Mouse (Mus musculus) midbrain, embryonic 10.5 days (tissue): ENCODE data around the gene Arhgef18. TPM values are rescaled to one million over a fixed set of nuclear protein-coding genes. Genes with fewer than 3 reads are reported as not detected.

Experiments
- DNase-seq: peaks from one replicate; pipeline ENCODE4 v3.0.0-alpha.2; 2017; ENCODE audit warnings: low spot score
- H3K27ac ChIP-seq: fragments of 300-500 bp; sonication (generic); replicated peaks from 2 replicates; pipeline ENCODE4 v1.5.1; 2016; ENCODE audit warnings: mild to moderate bottlenecking
- H3K27me3 ChIP-seq: fragments of 300-500 bp; sonication (generic); 2 replicates; pipeline ENCODE4 v1.6.1; 2016; ENCODE audit warnings: low read depth, mild to moderate bottlenecking; ENCODE audit not compliant: poor library complexity, severe bottlenecking
- H3K36me3 ChIP-seq: fragments of 300-500 bp; sonication (generic); 2 replicates; pipeline ENCODE4 v1.6.1; 2016; ENCODE audit warnings: mild to moderate bottlenecking, moderate library complexity
- H3K4me1 ChIP-seq: fragments of 300-500 bp; sonication (generic); 2 replicates; pipeline ENCODE4 v1.6.1; 2016
- H3K4me3 ChIP-seq: fragments of 300-500 bp; sonication (generic); 2 replicates; pipeline ENCODE4 v1.5.1; 2016; ENCODE audit warnings: mild to moderate bottlenecking, moderate library complexity
- H3K9me3 ChIP-seq: fragments of 300-500 bp; sonication (generic); replicated peaks from 2 replicates; pipeline ENCODE4 v1.6.1; 2016; ENCODE audit warnings: mild to moderate bottlenecking
- WGBS: fragments of 180-500 bp; shearing (Covaris S2); methylation state at CpG from one replicate; pipeline ENCODE4 v1.1.7; 2016; 5-methylcytosine and 5-hydroxymethylcytosine counted together
- polyA plus RNA-seq: library from polyadenylated mRNA; unstranded; fragments of >200 nt; fragmentation: Nextera tagmentation; extraction: Ambion mirVana; gene quantifications from 2 replicates; pipeline ENCODE4 v1.2.1, GENCODE M21; 2016

Arhgef18 gene
- polyA plus RNA-seq, 1 experiment from 2014 or later = 10.3 TPM

- DNase-seq = no peak
Measured at GRCm38 (mm10) chr8:3367086-3367485, 25.7 kb upstream of the Arhgef18 start.

GRCm38 (mm10) chr8:3368091-3368490, 24.7 kb upstream of the Arhgef18 start:
- Histone ChIP-seq H3K4me1 (no peaks in the 10 kb centered on the region), H3K4me3 (no peak overlapping the region), H3K27me3 (no peaks in the 10 kb centered on the region), H3K36me3 (no peaks in the 10 kb centered on the region), H3K9me3 (0 out of 2 replicates have a peak, but pooled peaks cover under 1% of the 10 kb centered on the region), H3K27ac (no peak overlapping the region)
- 93% methylated on average over 1 of the region's 1 CpGs for WGBS
- DNase-seq = no peak

More at GRCm38 (mm10) chr8:3367086-3367485, 25.7 kb upstream of the Arhgef18 start:
- H3K27me3 ChIP-seq = no peaks in the 10 kb centered on the region
- H3K9me3 ChIP-seq = no peaks in the 10 kb centered on the region
- H3K36me3 ChIP-seq = no peaks in the 10 kb centered on the region
- no peaks in the 10 kb centered on the region for H3K4me1 ChIP-seq
- no peak overlapping the region for H3K4me3 ChIP-seq
- 87% methylated on average over 5 of the region's 5 CpGs for WGBS
- H3K27ac ChIP-seq = no peak overlapping the region

GRCm38 (mm10) chr8:3375748-3376147, 17.1 kb upstream of the Arhgef18 start:
- Histone ChIP-seq H3K27ac (no peak overlapping the region), H3K9me3 (0 out of 2 replicates have a peak, but pooled peaks cover 2% of the 10 kb centered on the region), H3K27me3 (no peaks in the 10 kb centered on the region), H3K4me3 (no peak overlapping the region), H3K36me3 (no peaks in the 10 kb centered on the region), H3K4me1 (no peaks in the 10 kb centered on the region)
- no peak for DNase-seq

GRCm38 (mm10) chr8:3376641-3377274, 16.0 kb upstream of the Arhgef18 start:
- no peak for DNase-seq
- Histone ChIP-seq H3K27me3 (no peaks in the 10 kb centered on the region), H3K36me3 (no peaks in the 10 kb centered on the region), H3K27ac (no peak overlapping the region), H3K9me3 (0 out of 2 replicates have a peak, but pooled peaks cover 2% of the 10 kb centered on the region), H3K4me1 (no peaks in the 10 kb centered on the region), H3K4me3 (no peak overlapping the region)
- 70% methylated on average over 11 of the region's 11 CpGs for WGBS

DNA sequence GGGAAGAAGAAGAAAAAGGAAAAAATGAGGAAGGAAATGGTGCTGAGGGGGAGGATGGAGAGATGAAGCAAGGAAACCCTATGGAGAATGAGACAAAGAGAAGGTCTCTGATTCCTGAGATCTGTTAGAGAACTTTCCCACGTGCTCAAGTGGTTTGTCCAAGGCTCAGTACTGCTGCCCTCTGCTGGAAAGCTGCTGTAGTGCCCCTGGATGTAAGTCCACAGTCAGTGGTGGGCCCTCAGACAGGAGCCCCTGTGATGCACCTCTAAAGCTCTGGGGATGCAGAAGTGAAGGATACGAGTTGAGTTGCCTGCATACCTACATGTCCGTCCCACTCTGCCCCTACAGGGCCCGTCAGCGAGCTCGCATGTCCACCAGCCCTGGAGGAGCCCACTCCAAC, 5.5 kb upstream of the Arhgef18 start:
- Histone ChIP-seq H3K4me3 (no peak overlapping the region), H3K36me3 (no peaks in the 10 kb centered on the region), H3K4me1 (peaks cover 3% of the 10 kb centered on the region), H3K27me3 (no peaks in the 10 kb centered on the region), H3K9me3 (no peaks in the 10 kb centered on the region), H3K27ac (no peak overlapping the region)
- 32% methylated on average over 6 of the region's 6 CpGs for WGBS
- peak; percentile 66 for DNase-seq

DNA sequence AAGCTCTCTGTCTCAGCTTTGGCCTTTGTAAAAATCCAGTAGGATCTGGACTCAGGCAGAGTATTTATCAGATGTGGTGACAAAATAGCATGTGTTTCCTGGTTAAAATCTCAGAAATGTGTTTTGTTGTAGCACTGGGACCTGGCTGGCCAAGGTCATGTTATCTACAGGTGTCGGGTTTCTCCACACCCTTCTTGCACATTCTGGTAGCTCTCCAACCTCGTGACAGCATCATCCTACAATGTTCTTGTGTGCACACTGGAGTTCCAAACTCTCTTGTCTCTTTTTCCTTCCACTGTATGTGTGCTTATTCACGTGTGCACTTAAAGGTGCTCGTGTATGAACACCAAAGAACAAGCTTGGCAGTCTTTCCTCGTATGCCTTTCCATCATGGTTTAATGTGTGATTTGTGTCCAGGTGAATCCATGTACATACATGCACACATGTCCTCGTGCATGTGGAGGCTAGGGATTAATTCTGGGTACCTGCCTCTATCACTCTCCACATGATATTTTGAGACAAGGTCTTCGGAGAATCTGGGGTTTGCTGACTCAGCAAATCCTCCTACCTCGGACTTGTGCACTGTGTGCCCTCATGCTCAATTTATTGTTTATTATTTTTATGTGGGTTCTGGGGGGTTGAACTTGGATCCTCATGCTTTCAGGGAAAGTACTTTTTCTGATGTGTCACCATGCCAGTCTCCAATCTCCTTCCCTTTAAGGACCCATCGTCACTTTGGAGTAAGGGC, 4.0 kb upstream of the Arhgef18 start:
- no peak for DNase-seq

DNA sequence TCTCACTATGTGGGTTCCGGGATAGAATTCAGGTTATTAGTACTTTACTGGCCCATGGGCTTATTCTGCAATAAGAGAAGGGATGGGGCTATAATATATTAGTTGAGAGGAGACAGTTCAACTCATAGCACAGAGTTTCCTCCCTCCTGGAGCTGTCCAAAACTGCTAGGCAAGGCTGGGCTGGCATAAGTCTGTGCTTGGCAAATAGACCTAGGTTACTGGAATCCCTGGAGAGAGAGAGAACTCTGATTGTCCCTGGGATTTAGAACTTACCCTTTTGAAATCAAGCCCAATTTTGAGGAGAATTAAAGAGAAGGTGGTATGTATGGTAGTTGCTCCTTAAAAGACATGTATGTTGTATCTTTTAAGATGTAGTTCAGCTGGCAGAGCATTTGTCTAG, 3.3 kb upstream of the Arhgef18 start:
- H3K4me3 ChIP-seq = no peak overlapping the region
- 89% methylated on average over 1 of the region's 1 CpGs for WGBS

More for the DNA sequence above, 4.0 kb upstream of the Arhgef18 start:
- Histone ChIP-seq H3K4me3 (no peak overlapping the region), H3K27me3 (no peaks in the 10 kb centered on the region), H3K9me3 (no peaks in the 10 kb centered on the region), H3K36me3 (no peaks in the 10 kb centered on the region), H3K4me1 (peaks cover 14% of the 10 kb centered on the region), H3K27ac (no peak overlapping the region)
- 82% methylated on average over 9 of the region's 9 CpGs for WGBS

DNA sequence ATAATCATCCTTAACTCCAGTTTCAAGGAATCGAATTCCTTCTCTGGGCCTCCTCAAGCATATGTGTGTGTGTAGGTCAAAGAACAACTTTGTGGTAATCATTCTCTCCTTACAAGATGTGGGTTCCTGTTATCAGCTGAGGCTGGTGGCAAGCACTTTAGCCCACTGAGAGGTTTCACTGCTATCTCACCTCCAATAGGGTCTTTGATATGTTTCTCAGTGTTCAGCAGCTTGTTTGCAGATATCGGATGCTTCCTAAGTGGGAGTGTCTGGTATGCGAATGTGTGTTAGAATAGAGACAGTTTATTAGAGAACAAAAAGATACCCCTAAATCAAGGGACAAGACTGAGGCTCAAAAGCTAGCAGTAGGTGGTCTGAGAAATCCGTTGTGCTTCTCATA, 513 bp upstream of the Arhgef18 start:
- H3K27me3 ChIP-seq = no peaks in the 10 kb centered on the region
- 0 out of 2 replicates have a peak, but pooled peaks cover 12% of the 10 kb centered on the region for H3K36me3 ChIP-seq
- peak overlapping the region; percentile 88 for H3K27ac ChIP-seq
- no peaks in the 10 kb centered on the region for H3K9me3 ChIP-seq
- WGBS = 58% methylated on average over 4 of the region's 4 CpGs
- peak overlapping the region; percentile 85 for H3K4me3 ChIP-seq
- no peak for DNase-seq
- H3K4me1 ChIP-seq = peaks cover 36% of the 10 kb centered on the region

More for the DNA sequence above, 3.3 kb upstream of the Arhgef18 start:
- DNase-seq = no peak
- Histone ChIP-seq H3K27ac (no peak overlapping the region), H3K27me3 (no peaks in the 10 kb centered on the region), H3K36me3 (no peaks in the 10 kb centered on the region), H3K4me1 (peaks cover 22% of the 10 kb centered on the region), H3K9me3 (no peaks in the 10 kb centered on the region)

- Histone ChIP-seq H3K36me3 (peaks cover 26% of the 10 kb centered on the region), H3K4me3 (peak overlapping the region; percentile 85), H3K27ac (peak overlapping the region; percentile 63), H3K4me1 (peaks cover 36% of the 10 kb centered on the region), H3K27me3 (no peaks in the 10 kb centered on the region), H3K9me3 (no peaks in the 10 kb centered on the region)
- 3% methylated on average over 6 of the region's 6 CpGs for WGBS
- peak; percentile 21 for DNase-seq
Measured at GRCm38 (mm10) chr8:3394600-3394999, 1.8 kb downstream of the Arhgef18 start.

DNA sequence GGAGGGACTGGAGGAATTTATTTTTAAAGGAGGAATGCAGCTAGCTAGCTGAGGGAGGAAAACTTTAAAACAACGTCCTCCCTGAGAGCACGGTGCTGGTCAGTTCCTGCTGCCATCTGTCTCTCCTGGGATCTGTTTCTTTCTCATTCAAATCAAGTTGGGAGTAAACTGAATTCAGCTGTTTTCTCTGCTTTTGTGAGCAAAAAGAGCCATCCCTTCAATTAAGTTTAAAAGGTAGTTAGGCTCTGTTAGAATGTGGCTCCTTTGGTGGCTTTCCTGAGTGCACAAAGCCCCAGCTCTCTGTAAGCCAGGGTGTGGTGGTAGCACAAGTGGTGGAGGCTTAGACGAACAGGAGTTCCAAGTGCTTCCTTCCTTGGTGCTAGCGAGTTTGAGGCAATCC, 2.4 kb downstream of the Arhgef18 start:
- Histone ChIP-seq H3K4me1 (peaks cover 36% of the 10 kb centered on the region), H3K4me3 (peak overlapping the region; percentile 85), H3K36me3 (peaks cover 27% of the 10 kb centered on the region), H3K27ac (peak overlapping the region; percentile 63), H3K27me3 (no peaks in the 10 kb centered on the region), H3K9me3 (no peaks in the 10 kb centered on the region)
- DNase-seq = peak; percentile 15
- 8% methylated on average over 4 of the region's 4 CpGs for WGBS

- H3K4me3 ChIP-seq = no peak overlapping the region
- H3K27me3 ChIP-seq = no peaks in the 10 kb centered on the region
- H3K27ac ChIP-seq = no peak overlapping the region
- peaks cover 30% of the 10 kb centered on the region for H3K4me1 ChIP-seq
- DNase-seq = no peak
- 91% methylated on average over 3 of the region's 3 CpGs for WGBS
- peaks cover 39% of the 10 kb centered on the region for H3K36me3 ChIP-seq
- H3K9me3 ChIP-seq = no peaks in the 10 kb centered on the region
Measured at GRCm38 (mm10) chr8:3397597-3397996, 4.8 kb downstream of the Arhgef18 start.

GRCm38 (mm10) chr8:3400509-3400908, 7.7 kb downstream of the Arhgef18 start:
- Histone ChIP-seq H3K4me1 (peaks cover 5% of the 10 kb centered on the region), H3K27ac (no peak overlapping the region), H3K4me3 (no peak overlapping the region), H3K9me3 (no peaks in the 10 kb centered on the region), H3K36me3 (peaks cover 48% of the 10 kb centered on the region), H3K27me3 (no peaks in the 10 kb centered on the region)
- no peak for DNase-seq
- WGBS = 19% methylated on average over 2 of the region's 2 CpGs

GRCm38 (mm10) chr8:3407417-3407816, 14.6 kb downstream of the Arhgef18 start:
- H3K27ac ChIP-seq = no peak overlapping the region
- no peak for DNase-seq
- H3K27me3 ChIP-seq = no peaks in the 10 kb centered on the region
- 0 out of 2 replicates have a peak, but pooled peaks cover 5% of the 10 kb centered on the region for H3K4me1 ChIP-seq
- no peaks in the 10 kb centered on the region for H3K9me3 ChIP-seq
- peaks cover 16% of the 10 kb centered on the region for H3K36me3 ChIP-seq
- no peak overlapping the region for H3K4me3 ChIP-seq
- WGBS = 92% methylated on average over 3 of the region's 3 CpGs
